Mouse (Mus musculus) forebrain, embryonic 12.5 days (tissue): ENCODE data around the gene Ppp1r37. TPM values are rescaled to one million over a fixed set of nuclear protein-coding genes. Genes with fewer than 3 reads are reported as not detected.
A peak's percentile ranks its signal among the peaks of the same experiment; 100 is the strongest.
"Not testable (repeated sequence)": the region's sequence is repeated elsewhere in the genome, so short reads cannot be mapped to it uniquely, and the experiment has no call there.

Experiments
- ATAC-seq: fragments of 200-750 bp; cut with Nextera tagmentation; 2 replicates; pipeline ENCODE4 v1.8.0; 2017; ENCODE audit warnings: moderate TSS enrichment; ENCODE audit not compliant: low FRiP score
- H3K27ac ChIP-seq: fragments of 300-500 bp; sonication (generic); 2 replicates; pipeline ENCODE4 v1.5.1; 2016; ENCODE audit warnings: mild to moderate bottlenecking
- H3K27me3 ChIP-seq: fragments of 300-500 bp; sonication (generic); 2 replicates; pipeline ENCODE4 v1.6.1; 2016; ENCODE audit warnings: mild to moderate bottlenecking
- H3K36me3 ChIP-seq: fragments of 300-500 bp; sonication (generic); replicated peaks from 2 replicates; pipeline ENCODE4 v1.6.1; 2016; ENCODE audit warnings: mild to moderate bottlenecking
- H3K4me1 ChIP-seq: fragments of 300-500 bp; sonication (generic); 2 replicates; pipeline ENCODE4 v1.6.1; 2016
- H3K4me2 ChIP-seq: fragments of 300-500 bp; sonication (generic); 2 replicates; pipeline ENCODE4 v1.6.1; 2016; ENCODE audit warnings: mild to moderate bottlenecking, moderate library complexity
- H3K4me3 ChIP-seq: fragments of 300-500 bp; sonication (generic); replicated peaks from 2 replicates; pipeline ENCODE4 v1.5.1; 2016; ENCODE audit warnings: mild to moderate bottlenecking
- H3K9ac ChIP-seq: fragments of 300-500 bp; sonication (generic); 2 replicates; pipeline ENCODE4 v1.6.1; 2016; ENCODE audit warnings: mild to moderate bottlenecking
- H3K9me3 ChIP-seq: fragments of 300-500 bp; sonication (generic); 2 replicates; pipeline ENCODE4 v1.6.1; 2016
- WGBS: fragments of 180-500 bp; shearing (Covaris S2); methylation state at CpG from one replicate; pipeline ENCODE4 v1.1.7; 2016; 5-methylcytosine and 5-hydroxymethylcytosine counted together
- polyA plus RNA-seq: library from polyadenylated mRNA; unstranded; fragments of >200 nt; fragmentation: Nextera tagmentation; extraction: Ambion mirVana; gene quantifications from 2 replicates; pipeline ENCODE4 v1.2.1, GENCODE M21; 2016

Gene Ppp1r37
- polyA plus RNA-seq, 1 experiment from 2014 or later = 35.4 TPM

DNA sequence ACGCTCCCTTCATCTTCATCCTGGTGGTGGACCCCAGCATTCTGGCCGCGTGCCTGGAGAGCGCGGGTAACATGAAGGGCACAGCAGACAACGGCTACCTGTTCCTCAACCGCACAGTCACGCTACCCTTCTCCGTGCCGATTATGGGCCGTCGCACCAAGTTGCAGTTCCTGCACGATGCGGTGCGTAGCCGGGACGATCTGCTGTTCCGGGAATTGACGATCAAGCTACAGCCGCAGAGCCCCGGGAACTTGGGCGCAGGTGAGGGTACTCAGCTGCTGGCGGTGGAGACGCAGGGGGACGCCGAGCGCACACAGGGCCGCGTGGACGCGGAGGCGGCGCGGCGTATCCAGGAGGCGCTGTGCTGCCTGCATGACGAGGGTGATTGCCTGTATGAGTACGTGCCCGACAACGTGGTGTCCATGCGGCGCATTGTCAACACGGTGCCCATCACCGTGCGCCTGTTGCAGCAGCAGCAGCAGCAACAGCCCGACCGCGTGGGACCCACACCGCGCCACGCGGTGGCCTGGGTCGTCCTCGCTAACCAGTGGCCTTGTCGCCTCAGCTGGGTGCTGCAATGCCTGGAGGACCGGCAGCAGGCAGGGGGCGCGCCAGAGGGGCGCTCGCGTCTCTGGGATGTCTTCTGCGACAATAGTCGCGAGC lies 39.0 kb downstream of the Ppp1r37 start:
- H3K27me3 ChIP-seq = peaks cover 70% of the 10 kb centered on the region
- H3K4me1 ChIP-seq = peaks cover 29% of the 10 kb centered on the region
- H3K9ac ChIP-seq = peak overlapping the region; percentile 49
- no peak overlapping the region for H3K27ac ChIP-seq
- H3K4me2 ChIP-seq = peak overlapping the region; percentile 58
- WGBS = 1% methylated on average over 64 of the region's 64 CpGs
- peak overlapping the region; percentile 36 for H3K4me3 ChIP-seq
- peak; percentile 69 for ATAC-seq
- H3K36me3 ChIP-seq = peaks cover 2% of the 10 kb centered on the region
- no peaks in the 10 kb centered on the region for H3K9me3 ChIP-seq

DNA sequence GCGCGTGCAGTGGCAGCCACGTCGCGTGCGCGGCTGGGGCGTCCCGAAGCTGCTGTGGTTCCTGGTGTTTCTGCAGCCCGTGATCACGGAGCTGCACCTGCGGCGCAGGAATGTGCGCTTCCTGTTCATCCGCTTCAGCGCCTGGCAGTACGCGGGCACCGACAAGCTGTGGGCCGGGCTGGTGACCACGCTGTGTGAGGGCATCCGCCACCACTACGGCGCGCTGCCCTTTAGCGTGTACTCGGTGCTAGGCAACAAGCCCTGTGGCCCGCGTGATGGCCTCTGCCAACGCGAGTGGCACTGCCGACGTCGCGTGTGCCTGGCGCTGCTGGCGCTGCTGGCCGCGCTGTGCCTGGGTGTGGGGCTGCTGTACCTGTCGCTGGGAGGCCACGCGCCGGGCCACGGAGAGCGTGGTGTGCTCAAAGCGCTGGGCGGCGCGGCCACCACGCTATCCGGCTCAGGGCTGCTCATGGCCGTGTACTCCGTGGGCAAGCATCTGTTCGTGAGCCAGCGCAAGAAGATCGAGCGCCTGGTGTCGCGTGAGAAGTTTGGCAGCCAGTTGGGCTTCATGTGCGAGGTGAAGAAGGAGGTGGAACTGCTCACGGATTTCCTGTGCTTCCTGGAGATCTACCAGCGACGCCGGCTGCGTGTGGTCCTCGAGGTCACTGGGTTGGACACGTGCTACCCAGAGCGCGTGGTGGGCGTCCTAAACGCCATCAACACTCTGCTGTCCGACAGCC lies 39.7 kb downstream of the Ppp1r37 start:
- peak overlapping the region; percentile 36 for H3K4me3 ChIP-seq
- no peaks in the 10 kb centered on the region for H3K36me3 ChIP-seq
- H3K4me1 ChIP-seq = peaks cover 29% of the 10 kb centered on the region
- H3K27me3 ChIP-seq = peaks cover 77% of the 10 kb centered on the region
- H3K9ac ChIP-seq = peak overlapping the region; percentile 5; the same call in 1 of the 2 replicates
- H3K9me3 ChIP-seq = no peaks in the 10 kb centered on the region
- no peak for ATAC-seq
- 14% methylated on average over 72 of the region's 72 CpGs for WGBS
- H3K4me2 ChIP-seq = peak overlapping the region; percentile 58
- no peak overlapping the region for H3K27ac ChIP-seq

DNA sequence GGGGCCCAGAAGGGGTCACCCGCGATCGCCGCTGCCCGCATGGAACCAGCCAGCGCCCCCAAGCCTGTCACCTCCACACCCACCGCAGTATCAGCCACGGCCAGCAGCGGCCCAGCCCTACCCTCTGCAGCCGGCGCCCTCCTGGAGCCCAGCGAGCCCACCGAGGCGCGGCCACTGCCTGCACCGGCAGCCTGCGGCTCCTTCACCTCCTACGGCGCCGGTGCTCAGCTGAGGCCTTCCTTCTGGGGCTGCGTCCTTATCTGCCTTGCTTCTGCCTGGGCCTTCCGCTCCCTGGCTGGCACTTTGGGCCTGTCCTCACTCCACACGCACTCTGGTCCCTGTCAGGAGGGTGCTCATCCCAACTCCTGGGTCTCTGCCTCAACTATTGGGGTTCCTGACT lies 42.8 kb downstream of the Ppp1r37 start:
- Histone ChIP-seq H3K4me2 (peak overlapping the region; percentile 53), H3K36me3 (no peaks in the 10 kb centered on the region), H3K9me3 (no peaks in the 10 kb centered on the region), H3K4me1 (peaks cover 35% of the 10 kb centered on the region), H3K27me3 (peaks cover 91% of the 10 kb centered on the region), H3K27ac (no peak overlapping the region), H3K9ac (peak overlapping the region; percentile 48), H3K4me3 (peak overlapping the region; percentile 31)
- WGBS = 5% methylated on average over 23 of the region's 23 CpGs
- no peak for ATAC-seq

DNA sequence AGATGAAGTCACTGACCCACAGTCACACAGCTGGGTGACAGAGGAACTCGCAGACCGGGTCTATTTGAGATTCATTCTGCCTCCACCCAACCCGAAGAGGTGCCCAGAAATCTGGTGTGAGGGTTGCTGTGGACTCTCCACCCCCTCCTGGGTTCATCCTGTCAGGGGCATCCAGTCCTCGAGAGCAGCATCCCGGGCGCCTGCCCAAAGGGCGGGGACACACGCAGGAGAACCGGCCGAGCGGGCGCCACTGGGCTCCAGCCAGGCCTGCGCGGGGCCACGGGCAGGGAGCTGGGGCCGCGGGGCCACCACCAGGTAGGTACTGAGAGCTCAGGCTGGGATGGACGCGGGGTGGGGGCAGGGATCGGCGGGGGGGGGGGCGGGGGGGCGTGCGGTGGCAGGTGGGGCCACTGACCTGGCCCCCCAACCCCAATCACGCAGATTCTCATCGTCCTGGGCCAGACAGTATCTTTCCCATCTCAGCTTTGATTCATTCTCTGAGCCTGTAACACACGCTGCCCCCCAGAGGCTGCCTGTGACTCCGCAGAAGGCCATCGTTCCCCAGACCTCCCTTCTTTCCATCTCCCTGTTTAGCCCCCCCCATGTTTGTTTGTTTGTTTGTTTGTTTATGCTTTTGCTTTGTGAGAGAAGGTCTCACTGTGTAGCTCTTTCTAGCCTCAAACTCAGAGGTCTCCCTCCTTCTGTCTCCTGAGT lies 45.1 kb downstream of the Ppp1r37 start, which contains the start of gene Nkpd1:
TSS of gene Nkpd1 (plus strand) at position 187 of the 714 bp plus-strand sequence.
- no peaks in the 10 kb centered on the region for H3K36me3 ChIP-seq
- peaks cover 69% of the 10 kb centered on the region for H3K27me3 ChIP-seq
- ATAC-seq = no peak
- peak within 1 kb of the TSS; percentile 29 for H3K4me3 ChIP-seq
- peak within 1 kb of the TSS; percentile 53 for H3K9ac ChIP-seq
- no peaks in the 10 kb centered on the region for H3K9me3 ChIP-seq
- peaks cover 15% of the 10 kb centered on the region for H3K4me1 ChIP-seq
- H3K27ac ChIP-seq = no peak within 1 kb of the TSS
- peak within 1 kb of the TSS; percentile 52 for H3K4me2 ChIP-seq
- 6% methylated on average over 20 of the region's 29 CpGs for WGBS

DNA sequence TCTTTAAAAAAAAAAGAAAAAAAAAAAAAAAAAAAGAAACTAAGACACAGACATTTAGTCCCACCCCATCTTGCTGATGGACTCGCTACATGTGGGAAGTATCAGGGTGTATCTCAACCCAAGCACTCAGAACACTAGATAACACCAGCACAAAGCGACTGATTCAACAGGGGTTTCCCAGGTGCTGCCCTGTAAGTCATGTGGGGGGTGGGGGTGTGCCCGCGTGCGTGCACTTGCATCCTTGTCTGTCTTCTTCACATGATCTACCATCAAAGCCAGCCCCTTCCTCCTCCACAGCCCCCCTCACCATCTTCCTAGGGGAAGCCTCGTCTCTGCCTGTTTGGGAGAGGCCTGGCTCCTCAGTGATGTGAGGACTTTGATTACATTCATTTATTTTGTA lies 50.5 kb downstream of the Ppp1r37 start:
- Histone ChIP-seq H3K27ac (no peak overlapping the region), H3K27me3 (peaks cover 14% of the 10 kb centered on the region), H3K4me3 (no peak overlapping the region), H3K4me1 (peaks cover 16% of the 10 kb centered on the region), H3K9ac (no peak overlapping the region), H3K36me3 (no peaks in the 10 kb centered on the region), H3K9me3 (no peaks in the 10 kb centered on the region), H3K4me2 (no peak overlapping the region)
- WGBS = 74% methylated on average over 6 of the region's 6 CpGs
- no peak for ATAC-seq

DNA sequence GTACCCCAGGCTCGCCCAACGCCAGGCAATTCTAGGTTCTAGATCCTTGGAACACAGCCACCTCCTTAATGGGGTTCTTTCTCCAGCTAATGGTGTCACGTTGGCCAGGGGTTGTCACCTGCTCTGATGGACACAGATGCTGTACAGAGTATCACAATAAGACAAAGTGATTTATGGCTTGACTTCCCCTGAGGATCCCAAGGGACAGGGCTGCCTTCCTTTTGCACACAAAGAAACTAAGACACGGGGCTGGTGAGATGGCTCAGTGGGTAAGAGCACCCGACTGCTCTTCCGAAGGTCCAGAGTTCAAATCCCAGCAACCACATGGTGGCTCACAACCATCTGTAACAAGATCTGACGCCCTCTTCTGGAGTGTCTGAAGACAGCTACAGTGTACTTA lies 50.9 kb downstream of the Ppp1r37 start:
- not testable (repeated sequence) for H3K36me3 ChIP-seq, ATAC-seq, H3K9me3 ChIP-seq, H3K4me2 ChIP-seq, H3K9ac ChIP-seq, H3K27ac ChIP-seq, H3K4me3 ChIP-seq
- Histone ChIP-seq H3K4me1 (peaks cover 19% of the 10 kb centered on the region), H3K27me3 (peaks cover 10% of the 10 kb centered on the region)
- WGBS = 81% methylated on average over 7 of the region's 7 CpGs

DNA sequence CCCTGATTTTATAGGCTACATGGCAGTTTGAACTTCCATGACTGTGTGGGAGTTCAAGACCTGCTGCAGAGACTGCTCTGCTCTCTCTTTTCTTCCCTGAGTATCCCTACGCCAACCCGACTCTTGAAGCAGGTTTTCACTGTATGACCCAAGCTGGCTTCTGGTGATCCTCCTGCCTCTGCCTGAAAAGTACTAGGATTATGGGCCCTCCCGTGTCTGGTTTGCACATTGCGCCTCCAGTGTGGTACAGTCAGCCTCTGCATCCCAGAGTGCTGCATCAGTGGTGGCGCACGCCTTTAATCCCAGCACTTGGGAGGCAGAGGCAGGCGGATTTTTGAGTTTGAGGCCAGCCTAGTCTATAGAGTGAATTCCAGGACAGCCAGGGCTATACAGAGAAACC lies 53.1 kb downstream of the Ppp1r37 start:
- H3K27ac ChIP-seq = no peak overlapping the region
- WGBS = 92% methylated on average over 7 of the region's 7 CpGs
- H3K27me3 ChIP-seq = peaks cover 3% of the 10 kb centered on the region; the same call in 1 of the 2 replicates
- no peaks in the 10 kb centered on the region for H3K9me3 ChIP-seq
- H3K9ac ChIP-seq = peak overlapping the region; percentile 67; the same call in 1 of the 2 replicates
- peak overlapping the region; percentile 79 for H3K4me3 ChIP-seq
- H3K4me1 ChIP-seq = peaks cover 27% of the 10 kb centered on the region
- H3K36me3 ChIP-seq = no peaks in the 10 kb centered on the region
- peak overlapping the region; percentile 97 for H3K4me2 ChIP-seq
- ATAC-seq = no peak

DNA sequence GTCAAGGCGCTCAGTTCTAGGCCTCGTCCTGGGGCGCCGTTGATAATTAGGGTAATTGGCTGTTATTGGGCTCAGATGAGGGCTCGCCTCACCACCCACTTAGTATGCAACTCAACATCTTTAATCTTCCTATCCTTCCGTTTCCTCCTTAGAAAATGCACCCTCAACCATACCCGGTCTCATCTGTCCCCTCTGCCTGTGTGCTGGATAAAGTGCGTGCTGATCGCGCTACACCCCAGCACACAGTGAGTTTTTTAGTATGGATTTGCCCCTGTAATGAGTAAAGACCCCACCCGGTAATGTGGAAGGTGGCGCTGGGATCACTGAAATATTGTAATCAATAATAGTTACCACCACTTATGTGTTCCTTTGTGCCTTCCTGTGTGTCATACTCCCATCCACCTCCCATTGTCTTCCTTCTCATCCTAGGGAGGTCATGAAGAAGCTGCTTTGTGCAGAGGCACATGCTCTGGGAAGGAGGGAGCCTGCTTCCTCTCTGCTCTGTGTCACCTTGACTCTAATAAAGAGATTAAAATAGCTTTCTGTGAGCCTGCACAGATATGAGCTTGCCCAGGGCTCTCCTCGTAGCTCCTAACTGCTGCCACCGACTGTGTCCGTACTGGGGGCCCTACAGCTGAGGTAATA lies 53.8 kb downstream of the Ppp1r37 start:
- peak overlapping the region; percentile 79 for H3K4me3 ChIP-seq
- peaks cover 7% of the 10 kb centered on the region; the same call in 1 of the 2 replicates for H3K27me3 ChIP-seq
- no peak; the same call in none of the 2 replicates for ATAC-seq
- H3K4me1 ChIP-seq = peaks cover 27% of the 10 kb centered on the region
- no peaks in the 10 kb centered on the region for H3K36me3 ChIP-seq
- H3K9ac ChIP-seq = peak overlapping the region; percentile 67
- H3K27ac ChIP-seq = peak overlapping the region; percentile 79
- no peaks in the 10 kb centered on the region for H3K9me3 ChIP-seq
- peak overlapping the region; percentile 97 for H3K4me2 ChIP-seq
- WGBS = 12% methylated on average over 15 of the region's 15 CpGs

DNA sequence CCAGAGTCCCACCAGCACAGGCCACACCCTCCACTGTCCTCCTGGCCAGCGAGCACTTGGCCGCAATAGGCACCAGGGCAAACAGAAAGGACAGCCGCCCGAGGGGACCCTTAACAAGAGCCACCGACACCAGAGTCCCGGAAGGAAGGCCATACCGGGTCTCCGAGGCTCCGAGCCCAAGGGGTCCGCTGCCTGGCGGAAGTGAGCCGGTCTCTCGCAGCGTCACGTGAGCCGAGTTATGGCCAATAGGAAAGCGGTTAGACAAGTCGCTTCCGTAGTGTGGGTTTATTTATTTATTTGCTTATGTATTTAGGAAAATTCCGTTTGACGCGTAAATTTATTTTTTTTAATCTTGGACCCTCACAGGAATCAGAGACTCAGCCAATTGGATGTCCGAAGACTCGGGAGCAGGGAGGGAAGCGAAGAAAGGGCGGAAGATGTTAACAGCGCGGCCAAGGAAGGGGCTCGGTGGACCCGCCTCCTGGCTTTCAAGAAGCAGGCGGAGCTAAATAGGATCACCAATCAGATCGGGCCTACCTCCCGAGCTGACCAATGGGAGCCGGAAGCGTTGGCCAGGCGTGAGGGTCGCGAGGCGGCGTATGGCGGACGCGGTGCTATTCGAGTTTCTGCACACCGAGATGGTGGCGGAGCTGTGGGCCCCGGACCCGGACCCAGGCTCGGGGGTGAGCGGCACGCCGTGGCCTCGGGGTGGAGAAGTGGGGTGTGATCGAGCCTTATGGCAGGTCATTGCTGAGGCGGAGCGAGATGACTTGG lies 54.5 kb downstream of the Ppp1r37 start, which contains the start of the genes Bloc1s3 and Trappc6a:
TSS of gene Bloc1s3 (minus strand) at position 218 of the 774 bp plus-strand sequence.
TSS of gene Trappc6a (plus strand) at position 246 of the 774 bp plus-strand sequence.
- H3K9ac ChIP-seq = peak within 1 kb of the TSS; percentile 67
- H3K4me1 ChIP-seq = peaks cover 27% of the 10 kb centered on the region
- no peaks in the 10 kb centered on the region for H3K36me3 ChIP-seq
- peak within 1 kb of the TSS; percentile 97 for H3K4me2 ChIP-seq
- peak; percentile 96 for ATAC-seq
- H3K9me3 ChIP-seq = no peaks in the 10 kb centered on the region
- peaks cover 7% of the 10 kb centered on the region; the same call in 1 of the 2 replicates for H3K27me3 ChIP-seq
- peak within 1 kb of the TSS; percentile 79 for H3K4me3 ChIP-seq
- H3K27ac ChIP-seq = peak within 1 kb of the TSS; percentile 79
- under 1% methylated on average over 56 of the region's 56 CpGs for WGBS

DNA sequence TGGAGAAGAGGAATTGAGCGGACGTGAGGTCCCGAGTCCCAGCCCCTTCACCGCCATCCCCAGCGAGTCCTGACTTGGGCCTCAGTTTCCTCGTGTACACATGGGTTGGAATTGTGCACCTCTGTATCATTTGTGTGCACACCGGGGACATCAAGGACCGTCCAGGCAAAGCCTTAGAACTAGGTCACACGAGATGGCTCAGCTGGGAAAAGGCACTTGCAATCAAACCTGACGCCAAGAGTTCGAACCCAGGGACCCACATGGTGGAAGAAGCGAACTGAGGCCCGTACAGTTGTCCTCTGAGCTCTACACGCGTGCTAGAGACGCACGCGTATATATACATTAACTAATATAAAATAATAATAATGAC lies 55.3 kb downstream of the Ppp1r37 start:
- H3K9me3 ChIP-seq = no peaks in the 10 kb centered on the region
- peak overlapping the region; percentile 79 for H3K4me3 ChIP-seq
- H3K27ac ChIP-seq = peak overlapping the region; percentile 79
- no peak; the same call in 1 of the 2 replicates for ATAC-seq
- peaks cover 7% of the 10 kb centered on the region; the same call in 1 of the 2 replicates for H3K27me3 ChIP-seq
- peaks cover 27% of the 10 kb centered on the region for H3K4me1 ChIP-seq
- H3K36me3 ChIP-seq = no peaks in the 10 kb centered on the region
- 5% methylated on average over 18 of the region's 18 CpGs for WGBS
- peak overlapping the region; percentile 67 for H3K9ac ChIP-seq
- H3K4me2 ChIP-seq = peak overlapping the region; percentile 97

DNA sequence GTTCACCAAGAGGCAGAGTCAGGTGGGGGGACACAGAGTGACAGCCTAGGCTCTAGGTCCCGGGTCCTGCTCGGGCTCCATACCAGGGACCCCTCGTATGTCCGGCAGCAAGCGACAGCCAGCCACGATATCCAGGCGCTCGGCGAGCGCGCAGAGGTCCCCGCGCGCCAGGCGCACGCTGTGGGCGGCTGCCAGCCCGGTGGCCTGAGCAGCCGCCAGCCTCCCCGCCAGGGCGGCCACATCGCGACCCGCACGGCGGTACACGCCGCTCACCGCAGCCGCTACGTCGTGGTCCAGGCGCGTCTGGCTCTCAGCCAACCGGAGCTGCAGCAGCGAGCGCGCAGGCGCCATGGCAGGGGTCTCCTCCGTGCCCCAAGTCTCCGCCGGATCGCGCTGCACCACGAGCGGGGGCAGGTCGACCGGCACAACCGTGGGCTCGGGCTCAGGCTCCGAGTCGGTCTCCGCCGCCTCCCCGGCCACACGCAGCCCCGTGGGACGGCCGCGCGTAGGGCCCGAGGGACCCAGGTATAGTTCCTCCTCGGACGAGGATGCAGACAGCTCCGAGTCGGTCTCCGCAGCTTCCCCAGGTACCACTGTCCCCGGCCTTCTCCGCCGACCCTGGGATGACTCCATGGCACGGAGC lies 55.8 kb downstream of the Ppp1r37 start:
- Histone ChIP-seq H3K9ac (peak overlapping the region; percentile 67), H3K4me2 (peak overlapping the region; percentile 97), H3K27me3 (peaks cover 7% of the 10 kb centered on the region; the same call in 1 of the 2 replicates), H3K27ac (peak overlapping the region; percentile 79), H3K36me3 (no peaks in the 10 kb centered on the region), H3K9me3 (no peaks in the 10 kb centered on the region), H3K4me3 (peak overlapping the region; percentile 79), H3K4me1 (peaks cover 27% of the 10 kb centered on the region)
- 1% methylated on average over 71 of the region's 71 CpGs for WGBS
- peak; percentile 33; the same call in 1 of the 2 replicates for ATAC-seq
